Mouse (Mus musculus): ENCODE data around the gene Fam180a.

GRCm38 (mm10) chr6:35289676-35290075 lies 36.3 kb downstream of the Fam180a start:
- TF ChIP-seq POLR2A (IDR thresholded peaks at IDR 0.05; ENCODE audit: low read depth, low read length) (no peak), CTCF (IDR thresholded peaks at IDR 0.05; ENCODE audit: extremely low read depth, insufficient read length, insufficient replicate concordance, low read depth, low read length) (no peak)

All from small intestine, adult 2 months (tissue).